Mouse (Mus musculus): ENCODE measurements around the gene Slamf6.

The Slamf6 gene

GRCm38 (mm10) chr1:171994918-171995715 lies 77.8 kb downstream of the Slamf6 start:
- peak in 1 of 2 experiments; percentile 36 for DNase-seq (ENCODE audit: low spot score in 2 of 2)

GRCm38 (mm10) chr1:171996701-171997100 lies 79.4 kb downstream of the Slamf6 start:
- no peak for DNase-seq (ENCODE audit: low spot score in 2 of 2)

- DNase-seq (ENCODE audit: low spot score in 2 of 2) = no peak
Observed at GRCm38 (mm10) chr1:171998820-171999597, 81.7 kb downstream of the Slamf6 start.

GRCm38 (mm10) chr1:172000641-172001040 lies 83.3 kb downstream of the Slamf6 start:
- peak; percentile 57 to 88 for DNase-seq (ENCODE audit: low spot score in 2 of 2)

- DNase-seq (ENCODE audit: low spot score in 2 of 2) = no peak
Observed at GRCm38 (mm10) chr1:172001665-172002064, 84.3 kb downstream of the Slamf6 start.

Measured in spleen, postnatal 10 days (tissue).